Mouse (Mus musculus) embryonic facial prominence, embryonic 10.5 days (tissue): ENCODE data around the gene Wdr48. TPM values are rescaled to one million over a fixed set of nuclear protein-coding genes. Genes with fewer than 3 reads are reported as not detected.
A peak's percentile ranks its signal among the peaks of the same experiment; 100 is the strongest.

Experiments
- DNase-seq: peaks from one replicate; pipeline ENCODE4 v3.0.0-alpha.2; 2017; ENCODE audit warnings: low spot score
- H3K27ac ChIP-seq: fragments of 300-500 bp; sonication (generic); replicated peaks from 2 replicates; pipeline ENCODE4 v1.5.1; 2016; ENCODE audit warnings: mild to moderate bottlenecking
- H3K27me3 ChIP-seq: fragments of 300-500 bp; sonication (generic); replicated peaks from 2 replicates; pipeline ENCODE4 v1.6.1; 2016; ENCODE audit warnings: low read depth, mild to moderate bottlenecking; ENCODE audit not compliant: poor library complexity, severe bottlenecking
- H3K36me3 ChIP-seq: fragments of 300-500 bp; sonication (generic); replicated peaks from 2 replicates; pipeline ENCODE4 v1.6.1; 2016; ENCODE audit warnings: mild to moderate bottlenecking, moderate library complexity
- H3K4me1 ChIP-seq: fragments of 300-500 bp; sonication (generic); 2 replicates; pipeline ENCODE4 v1.6.1; 2016
- H3K4me3 ChIP-seq: fragments of 300-500 bp; sonication (generic); 2 replicates; pipeline ENCODE4 v1.5.1; 2016; ENCODE audit warnings: mild to moderate bottlenecking, moderate library complexity
- H3K9me3 ChIP-seq: fragments of 300-500 bp; sonication (generic); 2 replicates; pipeline ENCODE4 v1.6.1; 2016; ENCODE audit warnings: mild to moderate bottlenecking
- WGBS: fragments of 180-500 bp; shearing (Covaris S2); methylation state at CpG from one replicate; pipeline ENCODE4 v1.1.7; 2016; 5-methylcytosine and 5-hydroxymethylcytosine counted together
- polyA plus RNA-seq: library from polyadenylated mRNA; unstranded; fragments of >200 nt; fragmentation: Nextera tagmentation; extraction: Ambion mirVana; gene quantifications from 2 replicates; pipeline ENCODE4 v1.2.1, GENCODE M21; 2016

Wdr48 gene
- polyA plus RNA-seq, 1 experiment from 2014 or later, result 71.3 TPM

- peaks cover 46% of the 10 kb centered on the region for H3K36me3 ChIP-seq
- H3K27me3 ChIP-seq, result no peaks in the 10 kb centered on the region
- no peak overlapping the region for H3K27ac ChIP-seq
- WGBS, result 91% methylated on average over 6 of the region's 6 CpGs
- no peak overlapping the region for H3K4me3 ChIP-seq
- H3K9me3 ChIP-seq, result no peaks in the 10 kb centered on the region
- DNase-seq, result no peak
- H3K4me1 ChIP-seq, result peaks cover 19% of the 10 kb centered on the region
These were observed 39.0 kb downstream of the Wdr48 start for GRCm38 (mm10) chr9:119933675-119934074.

DNA sequence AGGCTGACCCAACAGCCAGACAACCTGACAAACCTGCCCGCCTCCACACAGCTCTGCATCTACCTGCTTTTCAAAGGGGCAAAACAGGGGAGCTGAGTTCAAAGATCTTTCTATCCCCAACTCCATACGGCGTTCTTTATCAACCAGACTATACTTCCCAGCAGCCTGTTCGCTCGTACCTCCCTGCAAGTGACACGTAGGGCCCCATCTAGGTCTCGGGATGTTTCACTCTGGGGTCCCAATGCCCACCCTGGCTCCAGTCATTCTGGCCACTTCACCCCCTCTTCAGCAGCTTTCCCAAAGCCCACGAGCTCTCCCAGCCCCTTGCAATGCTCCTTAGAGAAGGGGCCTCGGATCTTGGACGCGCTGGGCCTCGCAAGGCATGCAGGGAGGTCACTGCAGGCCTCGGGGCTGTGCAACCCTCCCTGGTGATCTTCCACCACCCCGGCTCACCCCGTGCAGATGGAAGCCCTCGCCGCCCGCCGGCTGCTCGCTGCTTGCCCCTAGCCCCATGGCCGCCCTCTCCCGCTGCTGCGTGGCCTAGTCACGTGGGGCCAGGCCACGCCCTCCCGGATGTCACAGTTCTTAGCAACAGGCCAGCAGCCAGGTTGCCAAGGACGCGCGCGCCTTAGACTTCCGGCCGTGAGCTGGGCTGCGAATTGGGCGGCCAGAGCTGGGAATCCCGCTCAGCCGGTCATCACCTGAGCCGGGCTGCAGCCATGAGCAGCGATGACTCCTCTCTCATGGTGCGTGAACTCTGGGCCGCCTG lies 42.5 kb downstream of the Wdr48 start, which contains the start of the genes Gorasp1 and Ttc21a:
Gorasp1 (minus strand) TSS at position 561 of the 769 bp plus-strand sequence.
Ttc21a (plus strand) TSS at position 602 of the 769 bp plus-strand sequence.
- Histone ChIP-seq H3K4me3 (peak within 1 kb of the TSS; percentile 73), H3K27ac (peak within 1 kb of the TSS; percentile 90), H3K36me3 (peaks cover 11% of the 10 kb centered on the region), H3K27me3 (no peaks in the 10 kb centered on the region), H3K9me3 (no peaks in the 10 kb centered on the region), H3K4me1 (peaks cover 46% of the 10 kb centered on the region)
- WGBS, result 2% methylated on average over 40 of the region's 40 CpGs
- peak; percentile 97 for DNase-seq

DNA sequence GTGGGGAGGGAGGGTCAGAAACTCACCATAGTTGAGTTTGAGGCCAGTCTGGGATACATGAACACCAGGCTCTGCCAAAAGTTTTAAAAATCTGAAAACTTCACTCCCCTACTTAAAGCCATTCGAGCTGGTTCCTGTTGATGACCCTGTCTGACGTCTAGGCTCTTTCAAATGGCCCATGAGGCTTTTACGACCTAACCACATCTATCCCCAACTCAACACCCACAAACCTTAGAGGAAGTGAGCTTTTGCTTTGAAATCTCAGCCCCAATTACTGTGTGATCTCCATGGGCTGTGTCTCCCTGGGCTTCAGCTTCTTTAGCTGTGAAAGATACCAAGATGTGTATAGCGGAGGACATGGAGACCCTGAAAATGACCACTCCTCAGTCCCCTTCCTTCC lies 43.8 kb downstream of the Wdr48 start:
- Histone ChIP-seq H3K27me3 (no peaks in the 10 kb centered on the region), H3K9me3 (no peaks in the 10 kb centered on the region), H3K4me3 (no peak overlapping the region), H3K27ac (no peak overlapping the region), H3K4me1 (peaks cover 49% of the 10 kb centered on the region), H3K36me3 (no peaks in the 10 kb centered on the region)
- 87% methylated on average over 4 of the region's 4 CpGs for WGBS
- DNase-seq, result no peak

DNA sequence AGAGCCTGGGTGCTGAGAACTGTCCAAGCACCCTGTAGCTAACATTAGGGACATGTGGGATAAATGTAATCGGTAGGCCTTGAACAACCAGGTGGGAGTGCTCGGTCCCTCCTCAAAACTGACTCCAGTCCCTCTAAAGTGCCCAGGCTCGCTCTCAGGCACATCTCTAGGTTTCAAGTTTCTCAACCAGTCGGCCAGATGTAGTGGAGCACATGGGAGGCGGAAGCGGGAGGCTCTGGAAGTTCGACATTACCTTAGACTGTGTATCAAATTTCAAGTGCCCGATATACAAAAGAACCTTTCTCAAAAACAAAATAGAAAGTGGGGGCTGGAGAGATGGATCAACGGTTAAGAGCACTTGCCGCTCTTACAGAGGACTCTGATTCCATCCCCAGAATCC lies 45.0 kb downstream of the Wdr48 start:
- no peaks in the 10 kb centered on the region for H3K27me3 ChIP-seq
- 53% methylated on average over 10 of the region's 10 CpGs for WGBS
- H3K4me3 ChIP-seq, result no peak overlapping the region
- H3K36me3 ChIP-seq, result no peaks in the 10 kb centered on the region
- peaks cover 52% of the 10 kb centered on the region for H3K4me1 ChIP-seq
- DNase-seq, result peak; percentile 48
- H3K27ac ChIP-seq, result peak overlapping the region; percentile 75; the same call in 1 of the 2 replicates
- H3K9me3 ChIP-seq, result no peaks in the 10 kb centered on the region

DNA sequence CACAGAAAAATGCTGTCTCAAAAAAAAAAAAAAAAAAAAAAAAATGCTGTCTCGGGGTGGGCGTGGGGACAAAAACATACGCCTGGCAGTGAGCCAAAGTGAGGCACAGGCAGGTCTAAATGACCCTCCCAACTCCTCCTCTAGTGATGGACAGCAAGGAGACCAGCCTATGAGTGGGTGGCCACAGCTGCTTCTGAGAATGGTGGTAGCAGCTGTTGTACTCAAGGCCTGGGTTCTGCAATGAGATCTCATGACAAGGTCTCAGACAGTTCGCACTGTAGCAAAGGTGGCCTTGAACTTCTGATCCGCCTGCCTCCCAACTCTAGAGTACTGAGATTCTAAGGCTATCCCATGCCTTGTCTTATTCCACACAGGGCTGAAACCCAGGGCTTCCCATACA lies 46.7 kb downstream of the Wdr48 start:
- 93% methylated on average over 5 of the region's 5 CpGs for WGBS
- no peak overlapping the region for H3K4me3 ChIP-seq
- H3K27ac ChIP-seq, result no peak overlapping the region
- H3K27me3 ChIP-seq, result no peaks in the 10 kb centered on the region
- peaks cover 49% of the 10 kb centered on the region for H3K4me1 ChIP-seq
- no peak for DNase-seq
- H3K9me3 ChIP-seq, result no peaks in the 10 kb centered on the region
- H3K36me3 ChIP-seq, result no peaks in the 10 kb centered on the region

- WGBS, result 88% methylated on average over 14 of the region's 14 CpGs
- H3K9me3 ChIP-seq, result no peaks in the 10 kb centered on the region
- H3K27me3 ChIP-seq, result no peaks in the 10 kb centered on the region
- peaks cover 44% of the 10 kb centered on the region for H3K4me1 ChIP-seq
- no peaks in the 10 kb centered on the region for H3K36me3 ChIP-seq
- no peak overlapping the region for H3K4me3 ChIP-seq
- H3K27ac ChIP-seq, result 0 out of 2 replicates have a peak overlapping the region, but pooled peaks have one; percentile 30
- DNase-seq, result no peak
These were observed 47.2 kb downstream of the Wdr48 start for GRCm38 (mm10) chr9:119941861-119942260.

DNA sequence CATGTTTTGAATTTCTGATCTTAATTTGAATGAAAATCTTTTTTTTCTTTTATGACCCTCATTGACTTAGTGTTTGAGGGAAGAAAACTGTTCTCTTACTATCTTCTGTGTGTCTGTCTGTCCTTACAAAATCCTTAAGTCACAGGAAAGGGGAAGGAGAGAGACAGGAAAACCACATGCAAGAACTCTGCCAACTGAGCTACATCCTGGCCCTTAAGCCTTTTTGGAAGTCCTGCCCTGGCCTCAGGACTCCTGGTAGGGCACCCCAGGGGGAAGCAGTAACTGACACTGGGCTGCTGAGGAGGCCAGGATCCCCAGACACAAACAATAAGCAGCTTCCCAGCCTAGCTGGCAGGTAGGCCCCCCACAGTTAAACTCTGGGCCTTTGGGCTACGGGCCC lies 48.6 kb downstream of the Wdr48 start:
- Histone ChIP-seq H3K27me3 (no peaks in the 10 kb centered on the region), H3K4me1 (peaks cover 33% of the 10 kb centered on the region), H3K9me3 (no peaks in the 10 kb centered on the region), H3K4me3 (no peak overlapping the region), H3K36me3 (no peaks in the 10 kb centered on the region), H3K27ac (no peak overlapping the region)
- no peak for DNase-seq
- WGBS, result 54% methylated on average over 1 of the region's 1 CpGs

GRCm38 (mm10) chr9:119945173-119945900 lies 50.7 kb downstream of the Wdr48 start:
- H3K27ac ChIP-seq, result no peak overlapping the region
- no peak overlapping the region for H3K4me3 ChIP-seq
- H3K27me3 ChIP-seq, result no peaks in the 10 kb centered on the region
- DNase-seq, result peak; percentile 22
- H3K4me1 ChIP-seq, result peaks cover 20% of the 10 kb centered on the region
- H3K9me3 ChIP-seq, result no peaks in the 10 kb centered on the region
- H3K36me3 ChIP-seq, result no peaks in the 10 kb centered on the region
- WGBS, result 76% methylated on average over 12 of the region's 12 CpGs

DNA sequence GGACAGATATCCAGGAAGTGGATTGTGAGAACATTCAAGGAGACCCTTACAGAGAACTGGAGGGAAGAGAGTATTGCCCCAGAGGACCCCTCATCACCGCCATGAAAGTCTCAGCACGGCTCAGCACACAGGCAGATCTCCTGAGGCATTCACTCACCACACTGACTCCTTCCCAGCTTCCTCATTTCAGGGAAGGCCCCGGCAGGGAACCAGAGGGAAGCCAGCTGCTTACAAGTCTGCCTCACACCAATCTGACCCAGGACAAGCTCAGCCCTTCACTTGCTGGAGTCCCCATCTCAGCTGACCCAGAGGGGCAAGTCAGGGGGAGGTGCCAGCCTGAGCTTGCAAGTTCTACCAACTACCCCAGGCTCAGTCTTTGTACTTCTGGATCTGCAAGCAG lies 54.1 kb downstream of the Wdr48 start:
- H3K36me3 ChIP-seq, result no peaks in the 10 kb centered on the region
- H3K27ac ChIP-seq, result no peak overlapping the region
- H3K4me1 ChIP-seq, result peaks cover 10% of the 10 kb centered on the region
- 57% methylated on average over 3 of the region's 3 CpGs for WGBS
- no peak overlapping the region for H3K4me3 ChIP-seq
- no peaks in the 10 kb centered on the region for H3K27me3 ChIP-seq
- no peak for DNase-seq
- H3K9me3 ChIP-seq, result no peaks in the 10 kb centered on the region

- Histone ChIP-seq H3K9me3 (no peaks in the 10 kb centered on the region), H3K27ac (peak overlapping the region; percentile 61; the same call in 1 of the 2 replicates), H3K4me3 (no peak overlapping the region), H3K4me1 (peaks cover 9% of the 10 kb centered on the region), H3K27me3 (no peaks in the 10 kb centered on the region), H3K36me3 (no peaks in the 10 kb centered on the region)
- peak; percentile 24 for DNase-seq
- 43% methylated on average over 6 of the region's 6 CpGs for WGBS
These were observed 55.8 kb downstream of the Wdr48 start for GRCm38 (mm10) chr9:119950434-119950833.

GRCm38 (mm10) chr9:119951388-119951787 lies 56.7 kb downstream of the Wdr48 start:
- H3K4me3 ChIP-seq, result no peak overlapping the region
- H3K4me1 ChIP-seq, result peaks cover 9% of the 10 kb centered on the region
- no peaks in the 10 kb centered on the region for H3K27me3 ChIP-seq
- 82% methylated on average over 9 of the region's 9 CpGs for WGBS
- H3K27ac ChIP-seq, result no peak overlapping the region
- H3K36me3 ChIP-seq, result no peaks in the 10 kb centered on the region
- DNase-seq, result no peak
- no peaks in the 10 kb centered on the region for H3K9me3 ChIP-seq

DNA sequence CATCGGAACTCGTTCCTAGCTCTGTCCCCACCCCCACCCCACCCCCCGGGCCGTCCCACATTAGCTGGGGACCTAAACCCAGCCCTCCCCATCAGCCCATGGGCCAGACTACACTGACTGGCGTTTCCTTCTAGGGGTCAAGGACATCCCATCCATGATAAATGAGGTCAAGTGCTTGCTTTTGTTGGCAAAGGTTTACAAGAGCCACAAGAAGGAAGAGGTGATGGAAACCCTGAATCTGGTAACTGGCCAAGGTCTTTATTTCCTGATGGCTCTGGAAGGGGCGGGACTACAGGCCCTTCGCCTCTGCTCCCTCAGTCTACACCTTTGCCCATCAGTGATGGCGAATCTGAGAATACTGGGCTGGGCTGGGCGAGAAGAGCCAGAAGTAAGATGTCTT lies 64.2 kb downstream of the Wdr48 start:
- Histone ChIP-seq H3K9me3 (no peaks in the 10 kb centered on the region), H3K36me3 (no peaks in the 10 kb centered on the region), H3K4me3 (no peak overlapping the region), H3K27me3 (peaks cover 26% of the 10 kb centered on the region), H3K4me1 (peaks cover 13% of the 10 kb centered on the region), H3K27ac (no peak overlapping the region)
- no peak for DNase-seq
- 77% methylated on average over 9 of the region's 9 CpGs for WGBS

DNA sequence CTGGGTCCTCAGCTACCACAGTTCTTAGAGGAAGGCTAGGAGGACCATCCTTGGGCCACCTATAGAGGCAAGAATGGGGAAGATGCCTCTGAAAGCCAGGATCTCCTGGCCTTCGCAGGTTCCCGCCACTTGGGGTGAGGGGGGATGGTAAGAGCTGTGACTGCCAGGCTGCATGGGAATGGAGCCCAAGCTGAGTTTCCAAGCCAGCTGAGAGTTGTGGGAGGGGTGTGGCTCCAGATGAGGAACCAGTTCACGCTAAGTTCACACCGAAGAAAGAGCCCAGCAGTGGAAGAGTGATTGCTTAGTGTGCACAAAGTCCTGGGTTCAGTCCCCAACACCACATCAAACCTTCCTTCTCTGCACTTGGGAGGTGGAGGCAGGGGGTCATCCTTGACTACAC lies 67.5 kb downstream of the Wdr48 start:
- Histone ChIP-seq H3K36me3 (no peaks in the 10 kb centered on the region), H3K27me3 (peaks cover 26% of the 10 kb centered on the region), H3K9me3 (no peaks in the 10 kb centered on the region), H3K4me3 (no peak overlapping the region), H3K4me1 (peaks cover 13% of the 10 kb centered on the region), H3K27ac (no peak overlapping the region)
- WGBS, result 80% methylated on average over 4 of the region's 4 CpGs
- no peak for DNase-seq
